Comparison of ENCODE assay signal across 18 mouse cellular contexts in genomic region chr11:8365545-8365944, GRCm38 (mm10).
DNase-seq lines count a peak whose midpoint lies in the region; ATAC-seq and TF ChIP-seq lines count a peak whose summit lies in the region.
"Had no signal": no experiment of that assay in that cellular context is flagged by ENCODE, and none has a peak within 500 bp of the region (broad histone marks: within the 10 kb centered on the region; RNA-seq: fewer than 3 reads in every experiment).

No protein-coding gene starts in this region.

- H3ac ChIP-seq in C2C12 (ENCODE audit: control insufficient read depth, insufficient read length, low read depth), result no peak overlapping the region

- ATAC-seq in kidney, postnatal 0 days (replicated peaks; ENCODE audit: low FRiP score, low read depth), result peak; percentile 59
- no peak for ATAC-seq in midbrain, postnatal 0 days (ENCODE audit: low FRiP score)
- ATAC-seq in erythroblast, adult 5-6 weeks (replicated peaks; ENCODE audit: low FRiP score, poor library complexity, severe bottlenecking), result no peak
- ATAC-seq: activated CD4-positive, CD25-positive, alpha-beta regulatory T cell, adult 4 months; intestine, embryonic 15.5 days had no signal

- H3K9ac ChIP-seq in kidney, postnatal 0 days (ENCODE audit: low read depth, low read length), result no peak overlapping the region
- H3K9ac ChIP-seq in midbrain, postnatal 0 days (replicated peaks; ENCODE audit: low read length, poor library complexity, severe bottlenecking), result no peak overlapping the region
- H3K9ac ChIP-seq: embryonic facial prominence, embryonic 13.5 days; hindbrain, embryonic 13.5 days; intestine, embryonic 15.5 days; neural tube, embryonic 15.5 days had no signal

- intact Hi-C loops in heart, postnatal 10 days (cut with DNase I), result no loop called here

- H3K27ac ChIP-seq in kidney, postnatal 0 days, result no peak overlapping the region
- H3K27ac ChIP-seq in cerebellum, adult 2 months (ENCODE audit: insufficient read depth, low read length), result no peak overlapping the region
- H3K27ac ChIP-seq in midbrain, postnatal 0 days (ENCODE audit: low read depth, low read length), result no peak overlapping the region
- H3K27ac ChIP-seq: embryonic facial prominence, embryonic 13.5 days; forebrain, embryonic 10.5 days; hindbrain, embryonic 13.5 days; intestine, embryonic 15.5 days; neural tube, embryonic 15.5 days had no signal

- no peak overlapping the region for H3K4me2 ChIP-seq in kidney, postnatal 0 days (ENCODE audit: low read length)
- H3K4me2 ChIP-seq in midbrain, postnatal 0 days (ENCODE audit: low read depth, low read length, poor library complexity, severe bottlenecking), result no peak overlapping the region
- H3K4me2 ChIP-seq: embryonic facial prominence, embryonic 13.5 days; hindbrain, embryonic 13.5 days; intestine, embryonic 15.5 days; neural tube, embryonic 15.5 days had no signal

- 83% methylated on average over 1 of the region's 1 CpGs for WGBS in kidney, postnatal 0 days
- 81% methylated on average over 1 of the region's 1 CpGs for WGBS in cerebellum, adult 2 months
- WGBS in midbrain, postnatal 0 days, result 95% methylated on average over 1 of the region's 1 CpGs

- no peaks in the 10 kb centered on the region for H3K4me1 ChIP-seq in kidney, postnatal 0 days (replicated peaks; ENCODE audit: insufficient read depth, low read length)
- no peaks in the 10 kb centered on the region for H3K4me1 ChIP-seq in cerebellum, adult 2 months (ENCODE audit: control insufficient read depth, insufficient read depth, low read length)
- no peaks in the 10 kb centered on the region for H3K4me1 ChIP-seq in midbrain, postnatal 0 days (ENCODE audit: insufficient read depth, low read length)
- H3K4me1 ChIP-seq: embryonic facial prominence, embryonic 13.5 days; forebrain, embryonic 10.5 days; hindbrain, embryonic 13.5 days; intestine, embryonic 15.5 days; megakaryocyte, embryonic 14.5 days; neural tube, embryonic 15.5 days had no signal

- no peaks in the 10 kb centered on the region for H3K9me3 ChIP-seq in kidney, postnatal 0 days (replicated peaks; ENCODE audit: low read length)
- H3K9me3 ChIP-seq in midbrain, postnatal 0 days (ENCODE audit: low read length), result no peaks in the 10 kb centered on the region
- H3K9me3 ChIP-seq: embryonic facial prominence, embryonic 13.5 days; forebrain, embryonic 10.5 days; hindbrain, embryonic 13.5 days; intestine, embryonic 15.5 days; neural tube, embryonic 15.5 days had no signal

- no peak for TF ChIP-seq POLR2A in cerebellum, adult 2 months (IDR thresholded peaks at IDR 0.05; ENCODE audit: borderline replicate concordance, insufficient read depth, low read length)

- no peak for DNase-seq in kidney, postnatal 0 days (ENCODE audit: low spot score)
- no peak for DNase-seq in kidney, adult 8-10 months
- peak; percentile 78 for DNase-seq in adrenal gland, adult 8-10 months
- peak; percentile 32 to 42 for DNase-seq in heart, postnatal 10 days
- DNase-seq in cerebellum, adult 2 months, result no peak
- no peak for DNase-seq in midbrain, postnatal 0 days (ENCODE audit: low spot score)
- DNase-seq: cerebellum, adult 8-10 months; lung, postnatal 10 days; thymus, postnatal 25 days had no signal

- no peaks in the 10 kb centered on the region for H3K36me3 ChIP-seq in kidney, postnatal 0 days (ENCODE audit: insufficient read depth, low read length)
- H3K36me3 ChIP-seq in C2C12 (ENCODE audit: control insufficient read depth, insufficient read depth), result no peaks in the 10 kb centered on the region
- no peaks in the 10 kb centered on the region for H3K36me3 ChIP-seq in midbrain, postnatal 0 days (ENCODE audit: insufficient read depth, low read length)
- H3K36me3 ChIP-seq: embryonic facial prominence, embryonic 13.5 days; forebrain, embryonic 10.5 days; hindbrain, embryonic 13.5 days; intestine, embryonic 15.5 days; neural tube, embryonic 15.5 days had no signal

- H3K79me3 ChIP-seq in C2C12 (ENCODE audit: low read depth), result no peaks in the 10 kb centered on the region

- no peak overlapping the region for H3K4me3 ChIP-seq in kidney, postnatal 0 days (replicated peaks; ENCODE audit: low read depth, low read length)
- no peak overlapping the region for H3K4me3 ChIP-seq in C2C12 (ENCODE audit: insufficient read depth, poor library complexity, severe bottlenecking)
- no peak overlapping the region for H3K4me3 ChIP-seq in cerebellum, adult 2 months (replicated peaks; ENCODE audit: insufficient read depth, low read depth, low read length)
- H3K4me3 ChIP-seq in midbrain, postnatal 0 days (ENCODE audit: low read depth, low read length), result no peak overlapping the region
- H3K4me3 ChIP-seq: embryonic facial prominence, embryonic 13.5 days; forebrain, embryonic 10.5 days; hindbrain, embryonic 13.5 days; intestine, embryonic 15.5 days; megakaryocyte, embryonic 14.5 days; neural tube, embryonic 15.5 days had no signal

- no peaks in the 10 kb centered on the region for H3K27me3 ChIP-seq in kidney, postnatal 0 days (ENCODE audit: insufficient read depth, low read length)
- no peaks in the 10 kb centered on the region for H3K27me3 ChIP-seq in C2C12 (ENCODE audit: control insufficient read depth, insufficient read depth, insufficient read length)
- H3K27me3 ChIP-seq in cerebellum, adult 2 months (ENCODE audit: control insufficient read depth, insufficient read depth, low read length), result no peaks in the 10 kb centered on the region
- no peaks in the 10 kb centered on the region for H3K27me3 ChIP-seq in midbrain, postnatal 0 days (ENCODE audit: insufficient read depth, low read length)
- H3K27me3 ChIP-seq: embryonic facial prominence, embryonic 13.5 days; hindbrain, embryonic 13.5 days; intestine, embryonic 15.5 days; megakaryocyte, embryonic 14.5 days; neural tube, embryonic 15.5 days had no signal

- no peak for TF ChIP-seq CTCF in kidney, postnatal 0 days (IDR thresholded peaks at IDR 0.05; ENCODE audit: low read depth)
- no peak for TF ChIP-seq CTCF in C2C12 (IDR thresholded peaks at IDR 0.05; ENCODE audit: control insufficient read depth, insufficient read depth, insufficient read length)
- TF ChIP-seq CTCF in cerebellum, adult 2 months (IDR thresholded peaks at IDR 0.05; ENCODE audit: borderline replicate concordance, insufficient read depth, low read depth, low read length), result no peak
- TF ChIP-seq CTCF in midbrain, postnatal 0 days (IDR thresholded peaks at IDR 0.05), result no peak

- H3K79me2 ChIP-seq in C2C12 (ENCODE audit: control insufficient read depth, insufficient read depth), result no peaks in the 10 kb centered on the region

TF ChIP-seq in C2C12, 6 proteins besides CTCF, POLR2A, EP300 and RAD21:
- TF ChIP-seq MYOD1 (IDR thresholded peaks at IDR 0.05; ENCODE audit: control insufficient read depth, insufficient read length, low read depth) (peak; percentile 97), FOSL1 (IDR thresholded peaks at IDR 0.05; ENCODE audit: insufficient read depth, low read length, poor library complexity, severe bottlenecking) (peak; percentile 95), CEBPB (IDR thresholded peaks at IDR 0.05; ENCODE audit: low read depth) (peak; percentile 99), MAX (IDR thresholded peaks at IDR 0.05) (no peak)

Comparison
In these comparisons a context has a peak if more than half of its experiments do, and no peak if none do; other contexts are left out.
1. DNase-seq: peak in adrenal gland, adult 8-10 months (single experiment) and heart, postnatal 10 days (2 of 2); none in kidney, postnatal 0 days (single experiment), kidney, adult 8-10 months (0 of 2), cerebellum, adult 2 months (0 of 2) and midbrain, postnatal 0 days (single experiment).